Mouse (Mus musculus) neural tube, embryonic 15.5 days (tissue): ENCODE data around the gene Btbd2. TPM values are rescaled to one million over a fixed set of nuclear protein-coding genes. Genes with fewer than 3 reads are reported as not detected.

ENCODE experiments used
- ATAC-seq: fragments of 200-750 bp; cut with Nextera tagmentation; 2 replicates; pipeline ENCODE4 v1.8.0; 2017; ENCODE audit warnings: mild to moderate bottlenecking, moderate TSS enrichment, moderate library complexity; ENCODE audit not compliant: low FRiP score
- H3K27ac ChIP-seq: fragments of 300-500 bp; sonication (generic); replicated peaks from 2 replicates; pipeline ENCODE4 v1.5.1; 2015; ENCODE audit warnings: mild to moderate bottlenecking, inconsistent platforms
- H3K27me3 ChIP-seq: fragments of 300-500 bp; sonication (generic); replicated peaks from 2 replicates; pipeline ENCODE4 v1.6.1; 2015; ENCODE audit warnings: inconsistent platforms
- H3K36me3 ChIP-seq: fragments of 300-500 bp; sonication (generic); 2 replicates; pipeline ENCODE4 v1.6.1; 2015; ENCODE audit warnings: inconsistent platforms
- H3K4me1 ChIP-seq: fragments of 300-500 bp; sonication (generic); 2 replicates; pipeline ENCODE4 v1.6.1; 2015; ENCODE audit warnings: inconsistent platforms
- H3K4me2 ChIP-seq: fragments of 300-500 bp; sonication (generic); 2 replicates; pipeline ENCODE4 v1.6.1; 2015; ENCODE audit warnings: inconsistent platforms, mild to moderate bottlenecking, moderate library complexity
- H3K4me3 ChIP-seq: fragments of 300-500 bp; sonication (generic); replicated peaks from 2 replicates; pipeline ENCODE4 v1.5.1; 2015; ENCODE audit warnings: mild to moderate bottlenecking, inconsistent platforms
- H3K9ac ChIP-seq: fragments of 300-500 bp; sonication (generic); replicated peaks from 2 replicates; pipeline ENCODE4 v1.6.1; 2015; ENCODE audit warnings: mild to moderate bottlenecking, inconsistent platforms
- H3K9me3 ChIP-seq: fragments of 300-500 bp; sonication (generic); replicated peaks from 2 replicates; pipeline ENCODE4 v1.6.1; 2016; ENCODE audit warnings: inconsistent platforms
- WGBS: fragments of 180-500 bp; shearing (Covaris S2); methylation state at CpG from one replicate; pipeline ENCODE4 v1.1.7; 2015; ENCODE audit warnings: mixed read lengths; 5-methylcytosine and 5-hydroxymethylcytosine counted together
- polyA plus RNA-seq: library from polyadenylated mRNA; unstranded; fragments of >200 nt; fragmentation: Nextera tagmentation; extraction: Ambion mirVana; gene quantifications from 2 replicates; pipeline ENCODE4 v1.2.1, GENCODE M21; 2015

The Btbd2 gene
- polyA plus RNA-seq, 1 experiment from 2014 or later = 92.1 TPM

DNA sequence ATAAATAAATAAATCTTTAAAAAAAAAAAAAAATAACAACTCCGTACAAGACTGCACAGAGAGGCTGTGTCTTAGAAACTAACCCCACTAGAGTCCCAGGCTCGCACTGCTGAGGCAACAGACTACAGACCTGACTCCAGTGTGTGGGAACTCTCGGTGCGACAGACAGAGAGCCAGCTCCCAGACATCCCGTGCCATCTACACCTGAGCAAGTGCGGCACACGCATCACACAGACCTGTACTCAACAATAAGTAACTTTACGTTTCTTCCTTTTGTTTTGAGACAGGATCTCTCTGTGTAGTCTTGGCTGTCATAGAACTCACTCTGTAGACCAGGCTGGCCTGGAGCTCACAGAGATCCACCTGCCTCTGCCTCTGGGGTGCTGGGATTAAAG, 40.5 kb upstream of the Btbd2 start:
- Histone ChIP-seq H3K4me1 (peaks cover 32% of the 10 kb centered on the region), H3K27ac (no peak overlapping the region), H3K4me3 (no peak overlapping the region), H3K9me3 (no peaks in the 10 kb centered on the region), H3K9ac (no peak overlapping the region), H3K4me2 (no peak overlapping the region), H3K27me3 (no peaks in the 10 kb centered on the region), H3K36me3 (peaks cover 13% of the 10 kb centered on the region)
- ATAC-seq = no peak
- 92% methylated on average over 8 of the region's 8 CpGs for WGBS

DNA sequence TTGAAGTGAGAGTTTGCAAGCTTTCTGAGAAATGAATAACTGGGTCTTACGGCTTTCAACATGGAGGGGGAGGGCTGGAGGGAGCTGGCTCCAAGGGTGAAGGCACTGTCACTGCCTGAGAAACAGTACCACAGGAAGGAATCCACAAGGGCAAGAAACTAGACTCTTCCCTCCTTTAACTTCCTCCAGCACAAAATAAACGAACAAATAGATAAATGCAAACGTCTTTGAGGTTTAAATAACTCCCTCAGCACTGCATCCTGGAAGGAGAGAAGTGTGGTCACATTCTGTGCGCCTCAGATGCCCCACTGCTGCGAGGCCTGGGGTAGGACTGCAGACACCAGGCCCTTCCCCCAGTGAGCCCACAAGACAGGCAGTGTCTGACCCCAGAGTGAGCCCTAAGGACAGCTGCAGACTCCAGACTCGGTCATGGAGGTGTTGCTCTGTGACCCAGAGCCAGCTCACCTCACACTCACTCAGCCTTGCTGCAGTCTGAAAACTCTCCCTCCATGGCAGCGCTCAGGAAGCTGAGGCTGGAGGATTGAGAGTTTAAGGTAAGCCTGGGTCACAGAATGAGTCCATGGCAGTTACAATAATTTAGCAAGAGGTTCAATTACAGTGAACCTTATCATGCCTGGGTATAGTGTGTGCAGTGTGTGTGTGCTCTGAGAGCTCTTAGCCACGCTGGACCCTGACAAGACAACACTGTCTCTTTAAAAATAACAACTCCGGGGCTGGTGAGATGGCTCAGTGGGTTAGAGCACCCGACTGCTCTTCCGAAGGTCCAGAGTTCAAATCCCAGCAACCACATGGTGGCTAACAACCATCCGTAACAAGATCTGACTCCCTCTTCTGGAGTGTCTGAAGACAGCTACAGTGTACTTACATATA, 39.9 kb upstream of the Btbd2 start:
- 72% methylated on average over 12 of the region's 12 CpGs for WGBS
- Histone ChIP-seq H3K9ac (no peak overlapping the region), H3K27me3 (no peaks in the 10 kb centered on the region), H3K4me1 (peaks cover 32% of the 10 kb centered on the region), H3K4me3 (no peak overlapping the region), H3K27ac (peak overlapping the region; percentile 41; the same call in 1 of the 2 replicates), H3K4me2 (no peak overlapping the region), H3K9me3 (no peaks in the 10 kb centered on the region), H3K36me3 (peaks cover 13% of the 10 kb centered on the region)
- ATAC-seq = no peak

DNA sequence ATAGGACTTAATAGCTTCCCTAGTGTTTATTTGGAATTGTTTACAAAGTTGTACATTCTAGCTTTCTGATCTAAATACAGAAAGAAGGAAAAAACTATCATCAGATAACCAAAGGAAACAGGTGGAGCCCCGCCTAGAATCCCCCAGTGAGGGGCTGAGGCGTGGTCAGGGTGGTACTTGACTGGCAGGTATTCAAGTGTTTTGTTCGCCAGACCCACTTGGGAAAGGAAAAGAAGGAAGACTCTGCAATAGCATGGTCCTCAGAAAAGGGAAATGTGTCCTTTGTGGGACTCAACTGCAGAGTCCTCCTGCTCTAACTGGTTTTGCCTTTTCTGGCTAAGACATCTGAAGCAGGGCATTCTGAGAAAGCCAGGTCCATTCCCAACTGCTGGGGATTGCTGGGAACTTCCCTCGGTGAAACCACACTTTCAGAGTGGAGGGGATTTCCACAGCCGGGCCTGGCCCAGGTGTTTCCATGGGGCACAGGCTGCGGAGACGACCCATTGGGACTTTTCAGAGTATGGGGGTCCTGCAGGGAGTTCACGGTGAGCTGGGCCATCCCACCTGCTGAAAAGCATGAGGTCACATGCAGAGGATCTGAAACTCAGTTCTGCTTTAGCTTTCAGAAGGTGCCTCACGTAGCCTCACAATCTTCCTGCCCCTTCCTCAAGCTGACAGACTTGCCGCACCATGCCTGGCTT, 39.1 kb upstream of the Btbd2 start:
- H3K4me2 ChIP-seq = no peak overlapping the region
- 71% methylated on average over 10 of the region's 10 CpGs for WGBS
- no peak overlapping the region for H3K4me3 ChIP-seq
- peaks cover 21% of the 10 kb centered on the region for H3K36me3 ChIP-seq
- H3K9ac ChIP-seq = no peak overlapping the region
- peaks cover 27% of the 10 kb centered on the region for H3K4me1 ChIP-seq
- H3K9me3 ChIP-seq = no peaks in the 10 kb centered on the region
- no peak for ATAC-seq
- no peaks in the 10 kb centered on the region for H3K27me3 ChIP-seq
- H3K27ac ChIP-seq = peak overlapping the region; percentile 41; the same call in 1 of the 2 replicates

- no peak overlapping the region for H3K4me2 ChIP-seq
- H3K9ac ChIP-seq = no peak overlapping the region
- H3K4me1 ChIP-seq = peaks cover 19% of the 10 kb centered on the region
- no peaks in the 10 kb centered on the region for H3K9me3 ChIP-seq
- peaks cover 29% of the 10 kb centered on the region for H3K36me3 ChIP-seq
- no peak overlapping the region for H3K4me3 ChIP-seq
- no peak overlapping the region for H3K27ac ChIP-seq
- 83% methylated on average over 2 of the region's 2 CpGs for WGBS
- no peaks in the 10 kb centered on the region for H3K27me3 ChIP-seq
- ATAC-seq = no peak
Measured at GRCm38 (mm10) chr10:80695186-80695585, 38.3 kb upstream of the Btbd2 start.

DNA sequence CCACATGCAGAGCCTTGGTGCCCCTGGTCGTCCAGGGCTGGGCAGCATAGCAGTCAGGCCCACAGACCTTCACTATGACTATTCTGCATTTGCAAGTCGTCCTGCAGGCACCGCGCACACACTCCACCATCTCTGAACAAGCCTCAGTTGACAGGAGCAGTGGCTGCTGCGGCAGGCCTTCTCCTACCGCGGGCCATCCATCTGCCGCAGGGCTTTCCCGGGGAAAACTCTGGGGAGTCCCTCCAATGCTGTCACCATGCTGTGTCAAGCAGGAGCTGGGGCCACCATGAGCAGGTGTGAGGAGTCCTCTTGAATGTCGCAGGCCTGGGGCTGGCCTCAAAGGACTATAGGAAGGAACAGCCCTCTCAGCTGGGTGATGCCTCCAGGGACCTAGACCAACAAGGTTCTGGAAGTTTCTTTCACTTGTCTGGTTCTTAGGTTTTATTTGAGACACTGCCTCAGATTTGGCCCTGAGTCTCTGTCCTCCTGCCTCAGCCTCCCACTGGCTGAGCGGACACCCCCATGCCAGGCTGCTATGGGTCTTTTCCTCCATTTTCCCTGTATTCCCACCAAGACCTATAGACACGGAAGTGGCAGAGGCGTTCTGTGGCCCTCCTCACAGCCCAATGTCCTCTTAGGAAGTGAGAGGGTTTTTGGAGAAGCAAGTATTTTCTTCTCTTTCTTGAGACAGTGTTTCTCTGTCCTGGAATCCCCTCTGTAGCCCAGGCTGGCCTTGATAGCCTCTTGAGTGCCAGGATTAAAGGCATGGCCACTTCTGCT, 37.5 kb upstream of the Btbd2 start:
- Histone ChIP-seq H3K4me1 (peaks cover 14% of the 10 kb centered on the region), H3K4me3 (no peak overlapping the region), H3K9me3 (no peaks in the 10 kb centered on the region), H3K36me3 (peaks cover 37% of the 10 kb centered on the region), H3K9ac (no peak overlapping the region), H3K27ac (no peak overlapping the region), H3K27me3 (no peaks in the 10 kb centered on the region), H3K4me2 (no peak overlapping the region)
- 92% methylated on average over 13 of the region's 13 CpGs for WGBS
- ATAC-seq = no peak

DNA sequence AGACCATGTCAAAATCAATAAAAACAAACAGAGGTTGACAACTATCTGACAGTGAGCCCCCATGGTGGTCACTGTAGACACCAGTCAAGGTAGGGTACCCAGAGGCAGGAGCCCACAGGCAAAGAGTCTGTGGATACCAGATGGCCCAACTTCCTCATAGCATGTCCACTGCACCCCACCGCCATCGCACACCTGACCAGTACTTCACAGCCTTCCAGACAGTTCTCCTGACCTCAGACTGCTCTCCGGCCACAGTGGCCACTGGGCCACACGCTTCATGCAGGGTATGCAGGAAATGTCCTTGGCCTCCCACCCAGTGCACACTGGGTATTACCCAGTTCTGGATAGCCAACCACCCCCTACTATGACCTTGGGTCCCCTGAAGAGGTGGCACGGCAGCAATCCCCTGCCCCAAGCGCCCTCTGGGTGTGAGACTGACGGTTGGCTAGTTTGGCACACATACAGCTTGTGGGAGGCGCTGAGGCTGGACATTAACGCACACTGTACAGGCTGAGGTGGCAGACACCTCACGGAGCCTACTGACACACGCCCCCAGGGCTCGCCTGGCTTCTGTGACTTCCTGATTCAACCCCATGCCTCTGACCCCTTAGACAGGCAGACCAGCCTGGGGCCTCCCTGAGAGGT, 36.7 kb upstream of the Btbd2 start:
- H3K9me3 ChIP-seq = no peaks in the 10 kb centered on the region
- ATAC-seq = no peak
- no peaks in the 10 kb centered on the region for H3K27me3 ChIP-seq
- H3K4me1 ChIP-seq = peaks cover 10% of the 10 kb centered on the region
- H3K36me3 ChIP-seq = peaks cover 45% of the 10 kb centered on the region
- H3K4me2 ChIP-seq = no peak overlapping the region
- H3K4me3 ChIP-seq = no peak overlapping the region
- H3K9ac ChIP-seq = no peak overlapping the region
- no peak overlapping the region for H3K27ac ChIP-seq
- 91% methylated on average over 12 of the region's 12 CpGs for WGBS

DNA sequence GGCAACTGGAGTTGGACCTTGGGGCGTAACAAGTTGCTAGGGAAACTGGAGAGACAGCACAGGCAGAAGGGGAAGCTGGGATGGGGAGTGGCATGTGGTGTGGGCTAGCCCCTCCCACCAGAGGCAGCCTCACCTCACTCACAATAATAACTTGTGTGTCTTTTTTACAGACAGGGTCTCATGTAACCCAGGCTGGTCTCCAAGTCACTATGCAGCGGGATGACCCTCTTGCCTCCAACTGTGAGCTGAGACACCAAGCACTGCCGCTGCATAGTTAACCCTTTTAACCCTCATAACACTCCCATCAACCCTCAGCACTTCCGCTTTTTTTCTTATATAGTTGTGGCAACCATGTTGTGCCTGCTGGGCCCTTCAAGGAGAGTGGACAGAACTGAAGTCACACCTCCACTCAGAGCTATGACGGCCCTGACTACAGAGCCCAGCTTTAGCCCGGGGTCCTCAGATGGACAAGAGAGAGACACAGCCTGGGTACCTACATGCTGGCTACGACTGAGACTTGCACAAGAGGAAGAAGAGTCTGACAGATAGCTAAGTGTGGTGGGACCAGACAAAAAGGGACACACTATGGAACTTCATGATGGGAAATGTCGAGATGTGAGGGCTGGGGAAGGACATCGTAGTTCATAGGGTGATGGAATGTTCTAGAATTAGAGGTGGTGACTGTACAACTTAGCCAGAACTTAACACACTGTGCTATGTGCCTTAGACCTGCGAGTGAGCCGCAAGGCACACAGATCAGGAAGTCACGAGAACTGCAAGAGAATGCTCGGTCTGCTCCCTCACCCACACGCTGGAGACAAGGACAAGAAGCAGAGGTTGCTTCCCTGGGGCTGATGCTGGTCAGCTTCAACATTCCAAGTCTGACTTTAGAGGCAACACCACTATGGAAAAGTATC, 35.6 kb upstream of the Btbd2 start:
- H3K27me3 ChIP-seq = no peaks in the 10 kb centered on the region
- H3K9ac ChIP-seq = no peak overlapping the region
- H3K4me3 ChIP-seq = no peak overlapping the region
- no peak overlapping the region for H3K27ac ChIP-seq
- H3K4me2 ChIP-seq = no peak overlapping the region
- H3K36me3 ChIP-seq = peaks cover 50% of the 10 kb centered on the region
- 83% methylated on average over 14 of the region's 14 CpGs for WGBS
- H3K4me1 ChIP-seq = peaks cover 3% of the 10 kb centered on the region; the same call in 1 of the 2 replicates
- ATAC-seq = no peak
- no peaks in the 10 kb centered on the region for H3K9me3 ChIP-seq

GRCm38 (mm10) chr10:80687850-80688249, 31.0 kb upstream of the Btbd2 start:
- Histone ChIP-seq H3K4me3 (no peak overlapping the region), H3K4me2 (no peak overlapping the region), H3K9me3 (no peaks in the 10 kb centered on the region), H3K27ac (no peak overlapping the region), H3K27me3 (no peaks in the 10 kb centered on the region), H3K4me1 (no peaks in the 10 kb centered on the region), H3K9ac (no peak overlapping the region), H3K36me3 (peaks cover 76% of the 10 kb centered on the region)
- no peak for ATAC-seq
- 39% methylated on average over 5 of the region's 5 CpGs for WGBS

DNA sequence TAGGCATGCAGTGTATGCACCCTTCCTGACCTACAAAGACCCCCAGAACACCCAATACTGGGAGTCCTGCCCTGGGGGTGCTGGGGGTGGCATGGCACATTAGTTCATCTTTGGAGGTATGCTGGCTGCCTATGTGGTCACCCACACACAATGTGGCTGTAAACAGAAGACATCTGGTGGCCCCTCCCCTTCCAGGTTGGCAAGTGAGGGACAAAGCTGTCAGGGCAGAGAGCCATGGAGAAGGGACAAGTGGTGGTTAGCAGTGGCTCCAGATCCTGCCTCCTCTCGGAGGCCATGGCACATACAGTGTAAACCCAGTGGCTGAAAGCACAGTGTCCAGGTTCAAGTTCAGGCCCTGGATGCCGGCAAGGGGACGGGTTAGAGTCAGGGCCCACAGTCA, 29.7 kb upstream of the Btbd2 start:
- no peaks in the 10 kb centered on the region for H3K27me3 ChIP-seq
- no peak overlapping the region for H3K4me3 ChIP-seq
- no peaks in the 10 kb centered on the region for H3K9me3 ChIP-seq
- ATAC-seq = no peak
- no peak overlapping the region for H3K4me2 ChIP-seq
- no peak overlapping the region for H3K9ac ChIP-seq
- 90% methylated on average over 3 of the region's 3 CpGs for WGBS
- peaks cover 74% of the 10 kb centered on the region for H3K36me3 ChIP-seq
- H3K27ac ChIP-seq = no peak overlapping the region
- H3K4me1 ChIP-seq = no peaks in the 10 kb centered on the region

GRCm38 (mm10) chr10:80684984-80685383, 28.1 kb upstream of the Btbd2 start:
- 93% methylated on average over 4 of the region's 4 CpGs for WGBS
- Histone ChIP-seq H3K9ac (no peak overlapping the region), H3K9me3 (no peaks in the 10 kb centered on the region), H3K4me3 (no peak overlapping the region), H3K4me2 (no peak overlapping the region), H3K36me3 (peaks cover 58% of the 10 kb centered on the region), H3K27me3 (no peaks in the 10 kb centered on the region), H3K27ac (no peak overlapping the region), H3K4me1 (no peaks in the 10 kb centered on the region)
- no peak for ATAC-seq
